Mouse (Mus musculus) gonadal fat pad, adult 2 months (tissue): Measurements from ENCODE around the gene Matn1. TPM values are rescaled to one million over a fixed set of nuclear protein-coding genes. Genes with fewer than 3 reads are reported as not detected.

ENCODE experiments used
- DNase-seq: peaks from one replicate; pipeline ENCODE4 v3.0.0-alpha.2; 2012; ENCODE audit warnings: low read depth
- polyA plus RNA-seq: library from polyadenylated mRNA; depleted of rRNA; stranded (reverse); fragments of >200 nt; gene quantifications from 2 replicates; pipeline ENCODE4 v1.2.3, GENCODE M21; 2012; rRNA removed

Matn1 gene
- polyA plus RNA-seq, 1 experiment, result not detected

DNA sequence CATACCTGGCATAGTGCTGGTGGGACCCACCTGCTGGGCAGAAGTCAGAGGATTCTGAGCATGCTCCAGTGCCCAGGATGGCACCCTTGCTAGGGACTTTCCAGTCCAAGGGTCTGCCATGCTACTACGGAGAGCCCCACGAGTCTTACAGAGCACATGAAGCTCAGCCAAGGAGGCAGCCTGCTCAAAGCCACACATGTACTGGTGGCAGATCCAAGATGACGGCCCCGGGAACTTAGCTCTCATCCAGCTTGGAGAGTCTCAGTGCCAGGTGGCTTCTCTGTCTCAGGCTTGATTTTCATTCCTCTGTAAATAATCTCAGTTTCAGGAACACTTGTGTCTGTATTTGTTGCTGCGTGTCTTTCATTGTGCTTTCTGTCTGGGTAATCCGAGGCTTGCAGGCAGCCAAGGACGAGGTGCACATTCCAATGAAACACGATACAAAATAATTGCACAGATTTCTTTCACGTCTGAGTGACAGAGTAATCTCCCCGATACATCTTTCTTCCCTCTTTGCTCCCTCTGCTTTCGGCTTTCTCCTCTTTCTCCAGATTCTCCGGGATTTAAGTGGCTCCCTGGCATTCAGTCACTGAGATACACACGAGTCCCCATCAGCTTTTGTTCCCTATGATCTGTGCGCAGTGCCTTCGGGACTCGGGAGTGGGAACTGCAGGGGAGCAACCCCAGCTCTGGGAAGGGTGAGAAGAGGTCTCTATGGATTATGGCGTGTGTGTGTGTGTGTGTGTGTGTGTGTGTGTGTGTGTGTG, 40.4 kb downstream of the Matn1 start:
- no peak for DNase-seq

DNA sequence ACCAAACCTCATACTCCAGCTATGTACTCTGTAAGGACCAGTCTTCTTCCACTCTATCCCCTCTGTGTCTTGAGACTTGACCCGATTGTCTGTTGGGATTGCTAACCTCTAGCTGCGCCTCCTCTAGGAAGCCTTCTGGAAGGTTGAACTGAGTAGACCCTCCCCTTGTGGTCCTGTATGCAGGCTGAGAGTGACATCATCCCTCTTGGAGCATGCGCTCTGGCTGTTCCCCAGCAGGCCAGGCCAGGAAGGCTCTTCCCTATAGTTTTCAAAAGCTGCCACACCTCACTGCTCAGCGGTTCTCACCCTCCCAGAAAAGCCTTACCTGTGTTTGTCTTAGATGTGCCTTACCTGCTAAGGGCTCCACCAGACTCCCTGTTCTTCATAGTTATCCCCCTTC, 42.9 kb downstream of the Matn1 start:
- DNase-seq, result no peak

DNA sequence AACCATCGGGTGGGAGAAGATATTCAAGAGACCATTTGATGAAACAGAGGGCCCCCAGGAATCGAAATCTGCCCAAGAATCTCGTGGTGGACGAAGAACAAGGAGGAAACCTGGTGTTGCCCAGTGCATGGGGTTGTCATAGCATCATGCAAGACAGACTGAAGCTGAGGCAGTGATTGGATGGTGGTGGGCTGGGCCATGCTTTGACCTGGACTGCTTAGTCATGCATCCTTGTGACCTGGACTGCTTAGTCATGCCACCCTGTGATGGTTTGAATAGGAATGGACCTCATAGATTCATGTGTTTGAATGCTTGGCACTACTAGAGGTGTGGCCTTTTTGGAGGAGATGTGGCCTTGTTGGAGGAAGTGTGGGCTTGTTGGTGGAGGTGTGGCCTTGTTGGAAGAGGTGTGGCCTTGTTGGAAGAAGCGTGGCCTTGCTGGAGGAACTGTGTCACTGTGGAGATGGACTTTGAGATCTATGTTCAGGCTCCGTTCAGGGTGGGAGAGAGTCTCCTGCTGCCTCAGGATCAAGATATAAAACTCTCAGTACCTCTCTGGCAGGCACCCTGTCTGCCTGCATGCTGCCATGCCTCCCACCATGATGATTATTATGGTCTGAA, 44.1 kb downstream of the Matn1 start:
- DNase-seq, result no peak

DNA sequence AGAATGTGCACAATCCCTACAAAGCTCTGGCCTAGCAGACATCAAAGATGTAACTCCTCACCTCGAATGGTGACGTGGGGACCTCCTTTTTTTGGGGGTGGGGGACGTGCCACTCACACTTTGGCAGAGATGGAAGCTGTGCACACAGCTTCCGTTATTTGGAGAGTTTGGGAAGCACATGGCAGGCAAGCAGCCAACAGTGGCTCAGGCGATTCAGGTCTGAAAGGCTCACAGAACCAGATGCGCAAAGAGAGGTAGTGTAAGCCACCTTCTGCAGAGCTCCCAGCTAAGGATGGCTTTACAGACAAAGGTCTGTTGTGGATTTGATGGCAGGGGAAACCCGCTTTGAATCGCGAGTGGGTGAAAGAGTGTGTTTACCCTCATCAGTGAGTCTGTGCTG, 45.0 kb downstream of the Matn1 start:
- DNase-seq, result no peak

DNA sequence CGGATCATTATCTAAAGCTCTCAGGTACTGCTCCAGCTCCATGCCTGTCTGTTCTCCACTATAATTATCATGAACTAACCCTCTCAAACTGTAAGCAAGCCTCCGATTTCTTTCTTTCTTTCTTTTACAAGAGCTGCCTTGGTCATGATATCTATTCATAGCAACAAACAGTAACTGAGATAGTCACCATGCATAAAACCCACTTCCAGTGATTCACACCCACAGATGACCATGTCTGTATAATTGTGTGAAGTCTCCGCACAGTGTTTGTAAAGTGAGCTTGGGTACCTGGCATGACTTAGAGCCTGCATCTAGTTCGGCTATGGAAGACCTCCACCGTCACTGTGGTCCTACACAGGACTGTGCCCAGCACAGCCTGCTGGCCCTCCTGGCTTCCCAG, 46.8 kb downstream of the Matn1 start:
- DNase-seq, result no peak

DNA sequence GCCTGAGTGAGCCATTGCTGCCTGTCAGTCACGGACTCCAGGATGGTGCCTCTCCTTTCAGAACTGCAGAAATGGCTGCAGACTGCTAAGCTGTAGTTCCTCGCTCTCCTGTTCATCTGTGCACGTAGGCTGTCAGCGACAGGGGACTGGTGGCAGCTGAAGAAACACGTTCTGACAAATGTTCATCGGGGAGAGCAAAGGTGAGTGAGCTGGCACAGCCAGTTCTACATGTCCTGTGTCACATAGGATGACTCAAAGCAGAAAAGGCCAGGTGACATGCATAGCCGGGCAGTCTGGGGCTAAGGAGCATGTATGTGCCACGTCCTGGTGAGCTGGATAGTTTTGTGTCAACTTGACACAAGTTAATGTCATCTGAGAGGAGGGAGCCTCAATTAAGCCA, 50.4 kb downstream of the Matn1 start:
- DNase-seq, result no peak

DNA sequence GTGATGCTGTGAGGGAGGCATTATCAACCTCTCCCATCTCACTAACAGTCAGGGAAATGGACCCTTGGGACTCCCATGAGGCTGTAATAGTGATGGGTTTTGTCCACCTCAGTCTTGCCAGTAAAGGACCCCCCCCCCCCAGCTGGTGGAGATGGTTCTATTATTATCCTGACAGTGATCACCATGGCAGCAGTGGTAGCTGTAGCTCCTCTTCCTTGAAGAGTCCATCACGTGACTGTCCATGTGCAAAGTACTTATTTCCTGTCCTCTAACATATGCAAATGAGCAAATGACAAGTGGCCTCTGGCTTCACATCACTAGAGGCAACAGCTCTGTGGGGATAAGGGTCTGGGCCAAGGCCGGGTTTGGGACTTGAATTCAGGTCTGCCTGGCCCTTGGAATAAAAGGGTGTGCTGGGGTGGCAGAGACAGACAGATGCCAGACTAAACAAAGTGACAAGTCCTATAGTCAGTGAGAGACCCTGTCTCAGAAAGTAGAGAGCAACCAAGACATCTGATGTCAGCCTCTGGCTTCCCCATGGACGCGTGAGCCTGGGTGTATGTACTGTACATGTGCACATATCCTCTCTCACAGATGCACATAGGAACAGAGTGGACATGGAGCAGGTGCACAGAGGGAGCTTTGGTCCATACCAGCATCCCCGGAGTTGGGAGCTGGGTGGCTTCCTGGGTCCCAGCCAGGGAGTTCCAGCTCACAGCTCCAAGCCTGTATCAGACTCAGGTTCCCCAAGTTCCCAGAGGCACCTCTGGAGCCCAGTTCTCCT, 55.8 kb downstream of the Matn1 start:
- DNase-seq, result no peak

DNA sequence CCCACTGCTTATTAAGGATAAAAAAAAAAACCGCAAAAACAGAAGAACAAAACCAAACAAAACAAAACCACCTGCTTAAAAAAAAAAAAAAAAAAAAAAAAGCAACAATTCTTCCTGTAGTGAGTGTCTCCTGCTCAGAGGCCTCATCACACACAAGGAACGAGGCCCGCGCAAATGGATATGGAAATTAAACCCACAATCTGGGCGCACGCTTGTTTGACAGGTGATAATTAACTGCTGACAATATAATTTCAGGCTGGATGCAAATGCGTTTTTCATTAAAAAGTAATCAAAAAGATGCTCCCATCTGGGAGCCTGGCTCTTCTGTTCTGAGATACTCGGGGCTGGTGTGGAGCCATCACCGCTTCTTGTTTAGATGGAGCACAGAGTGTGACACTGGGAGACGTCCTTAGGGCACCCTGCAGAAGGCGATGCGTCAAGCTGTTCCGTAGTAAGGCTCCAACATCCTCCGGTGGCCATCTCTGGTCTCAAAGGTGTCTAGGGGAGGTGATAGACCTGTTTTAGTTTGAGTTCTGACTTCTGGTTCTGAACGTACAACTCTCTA, 56.5 kb downstream of the Matn1 start:
- no peak for DNase-seq

Other genes with a start within 250 kb of the Matn1 start
- 36.9 and 39.0 TPM in 2 replicates for gene Sdc3, start 151.8 kb upstream of the Matn1 start, polyA plus RNA-seq
- 84.9 and 106 TPM in 2 replicates for gene Laptm5, start 31.3 kb upstream of the Matn1 start, polyA plus RNA-seq